Mouse (Mus musculus): ENCODE data around the gene Zfp282.
A peak's percentile ranks its signal among the peaks of the same experiment; 100 is the strongest.

Gene Zfp282

GRCm38 (mm10) chr6:47906326-47906725 lies 29.3 kb downstream of the Zfp282 start:
- no peak overlapping the region for H3K4me3 ChIP-seq (replicated peaks; ENCODE audit: low read length)
- TF ChIP-seq POU5F1 (IDR thresholded peaks at IDR 0.05; ENCODE audit: borderline replicate concordance, low read length) (no peak), NANOG (IDR thresholded peaks at IDR 0.05; ENCODE audit: borderline replicate concordance, low read length) (no peak), CTCF (conservative IDR thresholded peaks at IDR 0.05; ENCODE audit: low read length) (no peak)
- H3K27me3 ChIP-seq (ENCODE audit: insufficient read depth, low read length) = peaks cover 86% of the 10 kb centered on the region
- peaks cover 25% of the 10 kb centered on the region for H3K4me1 ChIP-seq (replicated peaks; ENCODE audit: low read depth, low read length)
- H3K9me3 ChIP-seq (ENCODE audit: low read length) = no peaks in the 10 kb centered on the region
- H3K36me3 ChIP-seq (ENCODE audit: insufficient read depth, low read length) = no peaks in the 10 kb centered on the region

DNA sequence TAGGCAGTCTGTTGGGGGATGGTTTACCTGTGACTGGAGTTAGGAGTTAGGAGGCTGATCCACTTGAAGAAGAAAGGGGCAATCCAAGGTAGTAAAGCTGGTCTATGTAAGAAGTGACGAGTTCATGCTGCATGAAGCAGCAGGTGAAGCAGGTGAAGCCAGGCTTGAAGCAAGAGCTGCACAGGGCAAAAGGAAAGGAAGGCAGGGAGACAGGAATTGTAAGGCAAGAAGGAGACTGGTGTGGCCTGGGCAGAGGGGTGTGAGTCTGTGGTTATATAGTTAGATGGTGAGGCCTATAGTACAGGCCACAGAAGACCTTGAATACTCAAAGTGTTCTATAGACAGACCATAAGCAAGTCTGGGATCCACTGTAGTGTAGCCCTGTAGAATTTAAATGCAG lies 32.0 kb downstream of the Zfp282 start:
- no peak for TF ChIP-seq NANOG (IDR thresholded peaks at IDR 0.05; ENCODE audit: borderline replicate concordance, low read length)
- no peak for TF ChIP-seq CTCF (conservative IDR thresholded peaks at IDR 0.05; ENCODE audit: low read length)
- no peak for TF ChIP-seq POU5F1 (IDR thresholded peaks at IDR 0.05; ENCODE audit: borderline replicate concordance, low read length)
- Histone ChIP-seq H3K4me3 (replicated peaks; ENCODE audit: low read length) (no peak overlapping the region), H3K9me3 (ENCODE audit: low read length) (no peaks in the 10 kb centered on the region), H3K4me1 (replicated peaks; ENCODE audit: low read depth, low read length) (peaks cover 24% of the 10 kb centered on the region), H3K27me3 (ENCODE audit: insufficient read depth, low read length) (peaks cover 61% of the 10 kb centered on the region), H3K36me3 (ENCODE audit: insufficient read depth, low read length) (no peaks in the 10 kb centered on the region)

DNA sequence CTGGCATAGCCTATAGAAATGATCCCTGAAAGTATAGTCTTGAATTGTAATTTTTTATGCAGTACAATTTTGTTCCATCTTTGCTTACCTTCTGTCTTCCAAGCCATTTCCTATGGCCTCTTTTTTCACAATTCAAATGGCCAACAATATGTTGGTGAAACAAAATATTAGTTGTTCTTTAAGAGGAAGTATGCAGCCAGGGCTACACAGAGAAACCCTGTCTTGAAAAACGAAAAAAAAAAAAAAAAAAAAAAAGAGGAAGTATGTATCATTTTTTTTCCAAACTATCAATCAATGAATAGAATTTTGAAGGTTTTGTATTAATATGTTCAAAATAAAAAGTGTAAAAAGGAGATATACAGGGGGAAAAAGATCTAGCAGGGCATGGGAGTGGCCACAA lies 34.6 kb downstream of the Zfp282 start:
- Histone ChIP-seq H3K36me3 (ENCODE audit: insufficient read depth, low read length) (no peaks in the 10 kb centered on the region), H3K27me3 (ENCODE audit: insufficient read depth, low read length) (peaks cover 35% of the 10 kb centered on the region), H3K4me3 (replicated peaks; ENCODE audit: low read length) (no peak overlapping the region), H3K9me3 (ENCODE audit: low read length) (no peaks in the 10 kb centered on the region), H3K4me1 (replicated peaks; ENCODE audit: low read depth, low read length) (peaks cover 8% of the 10 kb centered on the region)
- TF ChIP-seq CTCF (conservative IDR thresholded peaks at IDR 0.05; ENCODE audit: low read length) = no peak
- TF ChIP-seq POU5F1 (IDR thresholded peaks at IDR 0.05; ENCODE audit: borderline replicate concordance, low read length) = no peak

GRCm38 (mm10) chr6:47912991-47913390 lies 36.0 kb downstream of the Zfp282 start:
- no peak for TF ChIP-seq POU5F1 (IDR thresholded peaks at IDR 0.05; ENCODE audit: borderline replicate concordance, low read length)
- no peak for TF ChIP-seq NANOG (IDR thresholded peaks at IDR 0.05; ENCODE audit: borderline replicate concordance, low read length)
- no peak for TF ChIP-seq CTCF (conservative IDR thresholded peaks at IDR 0.05; ENCODE audit: low read length)
- H3K4me3 ChIP-seq (replicated peaks; ENCODE audit: low read length) = no peak overlapping the region

DNA sequence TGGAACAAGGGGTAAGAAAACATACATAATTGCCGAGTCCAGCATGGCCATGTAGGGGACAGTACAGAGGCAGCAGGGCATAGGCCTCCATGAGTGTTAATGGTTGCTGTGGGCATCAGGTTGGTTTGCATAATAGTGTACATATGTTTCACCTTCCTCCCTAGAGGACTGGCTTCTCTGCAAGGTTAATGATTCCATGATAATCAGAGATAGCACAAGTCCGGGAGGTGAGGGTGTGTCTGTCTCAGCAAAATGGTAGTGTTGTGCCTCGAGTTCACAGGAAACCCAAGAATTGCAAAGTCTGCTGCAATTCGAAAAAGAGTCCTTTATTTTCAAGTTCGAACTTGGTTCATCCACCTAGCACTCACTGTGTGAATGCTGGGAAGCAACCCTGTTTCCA lies 40.0 kb downstream of the Zfp282 start:
- no peaks in the 10 kb centered on the region for H3K36me3 ChIP-seq (ENCODE audit: insufficient read depth, low read length)
- no peak for TF ChIP-seq NANOG (IDR thresholded peaks at IDR 0.05; ENCODE audit: borderline replicate concordance, low read length)
- TF ChIP-seq POU5F1 (IDR thresholded peaks at IDR 0.05; ENCODE audit: borderline replicate concordance, low read length) = no peak
- TF ChIP-seq CTCF (conservative IDR thresholded peaks at IDR 0.05; ENCODE audit: low read length) = no peak
- no peaks in the 10 kb centered on the region for H3K9me3 ChIP-seq (ENCODE audit: low read length)

More at GRCm38 (mm10) chr6:47912991-47913390, 36.0 kb downstream of the Zfp282 start:
- Histone ChIP-seq H3K27me3 (ENCODE audit: insufficient read depth, low read length) (peaks cover 22% of the 10 kb centered on the region), H3K4me1 (replicated peaks; ENCODE audit: low read depth, low read length) (peaks cover 16% of the 10 kb centered on the region), H3K9me3 (ENCODE audit: low read length) (no peaks in the 10 kb centered on the region), H3K36me3 (ENCODE audit: insufficient read depth, low read length) (no peaks in the 10 kb centered on the region)

DNA sequence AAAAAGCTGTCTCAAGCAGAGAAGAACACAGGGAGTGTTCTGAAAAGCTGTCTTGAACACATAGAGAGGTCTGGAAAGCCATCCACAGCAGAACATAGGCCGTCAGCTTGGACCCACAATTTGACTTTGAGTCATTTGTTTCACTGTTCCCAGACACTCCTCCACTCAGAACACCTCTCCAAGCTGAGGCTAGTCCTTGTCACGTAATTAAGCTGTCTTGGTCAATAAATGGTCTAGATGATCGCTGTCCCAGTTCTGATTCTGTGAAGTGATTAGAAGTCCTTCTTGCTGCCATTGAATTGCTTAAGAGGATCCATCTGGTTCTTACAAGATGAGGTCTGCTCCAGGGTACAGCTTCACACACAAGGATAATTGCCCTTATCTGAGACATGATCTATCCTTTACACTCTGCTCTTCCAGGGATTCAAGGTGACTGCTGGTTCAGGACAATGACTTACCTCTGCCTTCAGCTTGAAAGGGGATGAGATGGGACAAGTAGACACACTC lies 41.8 kb downstream of the Zfp282 start:
- H3K36me3 ChIP-seq (ENCODE audit: insufficient read depth, low read length) = no peaks in the 10 kb centered on the region; the same call in 1 of the 2 replicates
- H3K4me3 ChIP-seq (replicated peaks; ENCODE audit: low read length) = no peak overlapping the region
- H3K9me3 ChIP-seq (ENCODE audit: low read length) = no peaks in the 10 kb centered on the region
- H3K4me1 ChIP-seq (replicated peaks; ENCODE audit: low read depth, low read length) = peaks cover 55% of the 10 kb centered on the region
- TF ChIP-seq NANOG (IDR thresholded peaks at IDR 0.05; ENCODE audit: borderline replicate concordance, low read length) (no peak), CTCF (conservative IDR thresholded peaks at IDR 0.05; ENCODE audit: low read length) (no peak), POU5F1 (IDR thresholded peaks at IDR 0.05; ENCODE audit: borderline replicate concordance, low read length) (no peak)
- H3K27me3 ChIP-seq (ENCODE audit: insufficient read depth, low read length) = no peaks in the 10 kb centered on the region

More for the DNA sequence above, 40.0 kb downstream of the Zfp282 start:
- Histone ChIP-seq H3K4me3 (replicated peaks; ENCODE audit: low read length) (no peak overlapping the region), H3K4me1 (replicated peaks; ENCODE audit: low read depth, low read length) (peaks cover 45% of the 10 kb centered on the region), H3K27me3 (ENCODE audit: insufficient read depth, low read length) (no peaks in the 10 kb centered on the region)

DNA sequence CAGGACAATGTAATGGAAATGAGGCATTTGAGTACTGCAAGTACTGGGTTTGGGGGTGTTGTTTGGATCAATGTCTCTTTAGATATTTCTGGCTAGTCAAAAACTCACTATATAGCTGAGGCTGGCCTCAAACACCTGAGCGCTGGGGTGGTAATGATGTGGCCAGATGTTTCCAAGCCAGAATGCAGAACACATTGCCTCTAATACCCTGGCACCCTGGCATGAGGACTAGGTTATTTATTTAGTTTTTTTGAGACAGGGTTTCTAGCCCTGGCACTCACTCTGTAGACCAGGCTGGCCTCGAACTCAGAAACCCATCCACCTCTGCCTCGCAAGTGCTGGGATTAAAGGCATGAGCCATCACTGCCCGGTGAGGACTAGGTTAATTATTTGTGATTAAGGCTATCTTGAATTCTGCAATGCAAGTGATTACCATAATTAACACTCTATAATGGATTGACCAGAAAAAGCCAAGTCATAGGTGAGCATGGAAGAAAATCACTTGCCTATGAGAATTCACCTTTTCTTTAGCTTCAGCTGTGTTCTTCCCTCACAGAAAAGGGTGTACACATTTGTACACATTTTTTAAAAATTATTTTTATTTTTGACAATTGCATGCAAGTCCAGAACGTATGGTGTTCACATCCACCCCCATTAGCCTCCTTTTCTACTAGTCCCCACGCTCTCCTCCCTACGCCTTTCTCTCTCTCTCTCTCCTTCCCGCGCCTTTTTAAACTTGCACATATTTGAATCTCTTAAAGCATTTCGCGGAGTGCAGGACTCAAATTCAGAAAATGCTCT lies 42.8 kb downstream of the Zfp282 start:
- Histone ChIP-seq H3K27me3 (ENCODE audit: insufficient read depth, low read length) (no peaks in the 10 kb centered on the region), H3K4me3 (replicated peaks; ENCODE audit: low read length) (peak overlapping the region; percentile 92), H3K4me1 (replicated peaks; ENCODE audit: low read depth, low read length) (peaks cover 55% of the 10 kb centered on the region), H3K9me3 (ENCODE audit: low read length) (no peaks in the 10 kb centered on the region), H3K36me3 (ENCODE audit: insufficient read depth, low read length) (no peaks in the 10 kb centered on the region; the same call in 1 of the 2 replicates)
- TF ChIP-seq POU5F1 (IDR thresholded peaks at IDR 0.05; ENCODE audit: borderline replicate concordance, low read length) = no peak
- TF ChIP-seq CTCF (conservative IDR thresholded peaks at IDR 0.05; ENCODE audit: low read length) = no peak
- no peak for TF ChIP-seq NANOG (IDR thresholded peaks at IDR 0.05; ENCODE audit: borderline replicate concordance, low read length)

- no peaks in the 10 kb centered on the region; the same call in 1 of the 2 replicates for H3K36me3 ChIP-seq (ENCODE audit: insufficient read depth, low read length)
- H3K4me3 ChIP-seq (replicated peaks; ENCODE audit: low read length) = peak within 1 kb of the TSS; percentile 92
- no peak for TF ChIP-seq CTCF (conservative IDR thresholded peaks at IDR 0.05; ENCODE audit: low read length)
- no peak for TF ChIP-seq POU5F1 (IDR thresholded peaks at IDR 0.05; ENCODE audit: borderline replicate concordance, low read length)
- TF ChIP-seq NANOG (IDR thresholded peaks at IDR 0.05; ENCODE audit: borderline replicate concordance, low read length) = no peak
- no peaks in the 10 kb centered on the region for H3K27me3 ChIP-seq (ENCODE audit: insufficient read depth, low read length)
- H3K9me3 ChIP-seq (ENCODE audit: low read length) = no peaks in the 10 kb centered on the region
- H3K4me1 ChIP-seq (replicated peaks; ENCODE audit: low read depth, low read length) = peaks cover 58% of the 10 kb centered on the region
These were observed 43.7 kb downstream of the Zfp282 start, which contains the start of gene Zfp212 for GRCm38 (mm10) chr6:47920447-47921340. TSS of gene Zfp212 (plus strand) at chr6:47920476.

Measured in E14TG2a.4 (cell line).